In the genomic region with DNA sequence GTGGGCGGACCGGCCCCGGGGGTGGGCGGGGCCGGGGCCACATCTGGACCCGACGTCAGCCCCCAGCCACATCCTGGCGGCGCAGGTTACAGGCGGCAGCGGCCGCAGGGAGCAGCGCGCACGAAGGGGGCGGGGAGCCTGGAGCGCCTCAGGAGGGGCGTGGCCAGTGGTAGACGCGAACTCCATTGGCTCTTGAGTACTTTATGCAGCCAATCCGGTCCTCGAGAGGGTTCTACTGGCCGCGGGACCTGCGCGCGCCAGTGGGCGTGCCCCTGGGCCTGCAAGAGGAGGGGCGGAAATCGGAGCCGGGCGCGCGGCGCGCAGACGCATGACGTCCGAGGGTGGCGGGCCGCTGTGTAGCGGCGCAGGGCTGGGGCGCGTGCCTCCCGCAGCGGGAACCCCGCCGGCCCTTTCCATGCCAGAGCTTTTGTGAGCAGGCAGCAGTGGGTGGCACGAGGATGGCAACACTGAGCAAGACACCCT, we compare ENCODE assay signal across 8 mouse cellular contexts. TPM values are rescaled to one million over a fixed set of nuclear protein-coding genes. Genes with fewer than 3 reads are reported as not detected.
A peak's percentile ranks its signal among the peaks of the same experiment; 100 is the strongest.
DNase-seq lines count a peak whose midpoint lies in the region; ATAC-seq lines count a peak whose summit lies in the region.

A gene (minus strand): TSS at position 2 of the 483 bp plus-strand sequence.

- no peaks in the 10 kb centered on the region for H3K36me3 ChIP-seq in hindbrain, embryonic 11.5 days (ENCODE audit: control insufficient read depth, insufficient read depth, low read length)

- H3K9me3 ChIP-seq in hindbrain, embryonic 11.5 days (ENCODE audit: control insufficient read depth, low read length) = no peaks in the 10 kb centered on the region

- WGBS in hindbrain, embryonic 11.5 days = under 1% methylated on average over 46 of the region's 50 CpGs

- no peaks in the 10 kb centered on the region; the same call in 1 of the 2 replicates for H3K27me3 ChIP-seq in hindbrain, embryonic 11.5 days (ENCODE audit: control insufficient read depth, insufficient read depth, low read length)

- peak within 1 kb of the TSS; percentile 95 for H3K4me3 ChIP-seq in hindbrain, embryonic 11.5 days (ENCODE audit: low read depth, low read length)

- H3K4me2 ChIP-seq in hindbrain, embryonic 11.5 days (replicated peaks; ENCODE audit: low read depth, low read length) = peak within 1 kb of the TSS; percentile 89

- peak within 1 kb of the TSS; percentile 93 for H3K27ac ChIP-seq in hindbrain, embryonic 11.5 days (ENCODE audit: low read depth, low read length)

- H3K4me1 ChIP-seq in hindbrain, embryonic 11.5 days (replicated peaks; ENCODE audit: control insufficient read depth, insufficient read depth, low read length) = peaks cover 5% of the 10 kb centered on the region

- peak; percentile 94 for ATAC-seq in hindbrain, embryonic 11.5 days (ENCODE audit: low FRiP score)

- DNase-seq in Muller cell, postnatal 12 days (ENCODE audit: inconsistent ontology term) = peak; percentile 99
- peak; percentile 99 for DNase-seq in cerebellum, adult 9-11 months
- peak; percentile 97 to 98 for DNase-seq in frontal cortex, adult 2 months (ENCODE audit: extremely low spot score in 1 of 2, low spot score in 1 of 2)
- peak; percentile 98 for DNase-seq in hindbrain, embryonic 11.5 days (ENCODE audit: low spot score)
- DNase-seq in layer of hippocampus, postnatal 10 days (ENCODE audit: low spot score in 2 of 2) = peak; percentile 95 to 97
- DNase-seq in lung, postnatal 10 days = peak; percentile 98
- peak; percentile 96 for DNase-seq in ovary, postnatal 36 days (ENCODE audit: low spot score)
- DNase-seq in thymus, postnatal 25 days = peak; percentile 98

- peak within 1 kb of the TSS; percentile 97 for H3K9ac ChIP-seq in hindbrain, embryonic 11.5 days (ENCODE audit: low read depth, low read length)

RNA-seq across cellular contexts. Expression of the gene that starts here (rescaled TPM):
- 57.6 and 60.4 TPM in 2 replicates for polyA plus RNA-seq in frontal cortex, adult 2 months (2012; rRNA removed)
- polyA plus RNA-seq in hindbrain, embryonic 11.5 days (2014; fragmentation: Nextera tagmentation; extraction: Ambion mirVana) = 30.4 and 35.4 TPM in 2 replicates
- 100 to 1,000 TPM; 129 to 136 TPM for total RNA-seq in layer of hippocampus, postnatal 10 days (2021)

Comparison
In these comparisons a context has a peak if more than half of its experiments do, and no peak if none do; other contexts are left out.
1. Peak in every context shown above with its lines: DNase-seq, ATAC-seq, H3K4me3 ChIP-seq and H3K27ac ChIP-seq.